Mouse (Mus musculus): ENCODE results near the gene Upk3a.
"Not testable (repeated sequence)": the region's sequence is repeated elsewhere in the genome, so short reads cannot be mapped to it uniquely, and the experiment has no call there.

The Upk3a gene

GRCm38 (mm10) chr15:85000984-85001982 lies 15.7 kb upstream of the Upk3a start:
- DNase-seq (ENCODE audit: low read depth) = peak; percentile 63

GRCm38 (mm10) chr15:85009666-85010065 lies 7.3 kb upstream of the Upk3a start:
- DNase-seq (ENCODE audit: low read depth) = no peak

- DNase-seq (ENCODE audit: low read depth) = no peak
Measured at GRCm38 (mm10) chr15:85011895-85012661, 4.9 kb upstream of the Upk3a start.

DNA sequence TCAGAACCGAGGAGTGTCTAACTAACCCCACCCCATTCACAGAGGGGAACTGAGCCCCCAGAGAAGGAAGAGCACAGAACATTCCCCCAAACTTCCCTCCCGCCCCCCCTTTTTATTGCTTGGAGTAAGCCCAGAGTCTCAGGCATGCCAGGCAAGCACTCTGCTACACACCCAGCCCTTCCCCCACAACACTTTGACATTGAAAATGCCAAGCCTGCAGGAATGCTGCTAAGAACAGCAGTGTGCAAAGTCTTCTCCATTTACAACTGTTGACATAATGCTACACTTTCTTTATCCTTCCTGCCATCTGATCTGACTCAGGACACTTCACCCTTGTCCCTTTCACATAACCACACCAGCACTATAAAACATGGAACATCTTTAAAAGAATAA lies 4.3 kb upstream of the Upk3a start:
- DNase-seq (ENCODE audit: low read depth) = no peak

DNA sequence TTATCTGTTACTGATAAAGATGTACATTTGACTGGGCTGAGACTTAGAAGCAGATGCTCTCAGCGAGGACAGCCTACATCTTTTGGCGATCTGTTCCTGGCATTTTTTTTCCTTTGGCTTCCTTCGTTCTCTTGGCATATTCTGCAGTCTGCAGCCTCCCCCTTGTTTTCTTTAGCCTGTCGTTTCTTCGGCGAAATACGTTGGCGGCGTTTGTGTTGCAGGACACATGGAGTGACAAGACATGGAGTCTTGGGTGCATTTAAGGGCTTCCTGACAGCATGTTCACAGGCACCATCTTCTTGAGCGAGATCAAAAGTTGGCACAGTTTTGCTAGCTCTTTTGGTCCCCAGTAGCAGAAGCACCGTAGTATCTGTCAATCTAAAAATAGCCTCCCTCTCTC lies 1.2 kb upstream of the Upk3a start:
- DNase-seq (ENCODE audit: low read depth) = no peak

DNA sequence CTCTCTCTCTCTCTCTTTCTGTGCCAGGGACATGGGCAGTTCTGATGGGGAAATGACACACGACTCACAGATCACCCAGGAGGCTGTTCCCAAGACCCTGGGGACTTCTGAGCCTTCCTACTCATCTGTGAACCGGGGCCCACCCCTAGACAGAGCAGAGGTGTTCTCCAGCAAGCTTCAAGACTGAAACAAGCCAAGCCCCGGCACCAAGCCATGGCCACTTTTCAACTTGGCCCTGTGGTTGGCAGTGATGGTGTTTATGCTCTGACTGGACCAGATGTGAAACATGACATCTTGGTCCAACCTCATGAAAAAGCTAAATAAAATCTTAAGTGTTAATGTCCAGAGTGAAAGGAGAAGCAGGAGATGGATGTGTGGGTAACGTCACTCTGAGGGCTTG lies 5.3 kb downstream of the Upk3a start:
- no peak for DNase-seq (ENCODE audit: low read depth)

DNA sequence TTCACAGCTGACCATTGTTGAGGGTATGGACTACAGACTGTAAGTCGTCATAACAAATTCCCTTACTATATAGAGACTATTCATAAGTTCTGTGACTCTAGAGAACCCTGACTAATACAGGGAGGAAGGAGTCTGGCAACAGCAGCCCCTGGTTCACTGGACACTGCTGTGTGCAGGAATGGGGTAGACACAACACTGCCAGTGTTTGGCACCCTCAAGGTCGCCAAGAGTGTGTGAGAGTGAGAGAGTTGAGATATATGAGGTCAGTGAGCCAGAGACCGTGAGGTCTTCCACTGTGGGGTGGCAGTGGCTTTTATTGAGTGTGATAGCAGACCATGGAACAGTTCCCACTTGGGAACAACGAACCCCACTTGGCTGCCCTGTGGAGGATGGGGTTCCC lies 9.3 kb downstream of the Upk3a start:
- DNase-seq (ENCODE audit: low read depth) = no peak

- no peak for DNase-seq (ENCODE audit: low read depth)
Measured at GRCm38 (mm10) chr15:85027740-85028139, 10.8 kb downstream of the Upk3a start.

DNA sequence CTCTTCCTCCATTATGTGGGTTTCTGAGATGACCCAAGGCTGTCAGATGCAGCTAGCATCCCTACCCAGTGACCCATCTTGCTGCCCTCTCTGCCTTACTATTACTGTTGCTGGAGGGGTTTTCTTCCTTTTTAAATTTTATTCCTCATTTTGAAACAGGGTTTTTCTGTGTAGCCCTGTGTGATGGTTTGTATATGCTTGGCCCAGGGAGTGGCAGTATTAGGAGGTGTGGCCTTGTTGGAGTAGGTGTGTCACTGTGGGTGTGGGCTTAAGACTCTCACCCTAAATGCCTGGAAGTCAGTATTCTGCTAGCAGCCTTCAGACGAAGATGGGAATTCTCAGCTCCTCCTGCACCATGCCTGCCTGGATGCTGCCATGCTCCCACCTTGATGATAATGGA lies 11.7 kb downstream of the Upk3a start, which contains the start of gene Fam118a:
Fam118a (plus strand) TSS at position 301 of the 400 bp plus-strand sequence.
- DNase-seq (ENCODE audit: low read depth) = not testable (repeated sequence)

DNA sequence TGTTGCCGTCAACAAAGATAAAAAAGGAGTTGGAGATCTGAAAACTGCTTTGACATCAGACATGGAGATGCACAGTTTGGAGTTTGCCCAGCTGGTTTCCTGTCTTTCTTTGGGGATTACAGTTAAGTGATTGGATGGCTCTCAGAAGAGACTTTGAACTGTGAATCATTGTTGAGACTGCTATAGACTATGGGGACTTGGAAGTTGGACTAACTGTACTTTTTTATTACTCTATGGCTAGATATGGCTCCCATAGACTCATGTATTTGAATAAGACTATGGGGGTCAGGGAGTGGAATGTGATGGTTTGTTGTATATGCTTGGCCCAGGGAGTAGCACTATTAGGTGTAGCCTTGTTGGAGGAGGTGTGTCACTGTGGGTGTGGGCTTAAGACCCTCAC lies 13.7 kb downstream of the Upk3a start:
- not testable (repeated sequence) for DNase-seq (ENCODE audit: low read depth)

DNA sequence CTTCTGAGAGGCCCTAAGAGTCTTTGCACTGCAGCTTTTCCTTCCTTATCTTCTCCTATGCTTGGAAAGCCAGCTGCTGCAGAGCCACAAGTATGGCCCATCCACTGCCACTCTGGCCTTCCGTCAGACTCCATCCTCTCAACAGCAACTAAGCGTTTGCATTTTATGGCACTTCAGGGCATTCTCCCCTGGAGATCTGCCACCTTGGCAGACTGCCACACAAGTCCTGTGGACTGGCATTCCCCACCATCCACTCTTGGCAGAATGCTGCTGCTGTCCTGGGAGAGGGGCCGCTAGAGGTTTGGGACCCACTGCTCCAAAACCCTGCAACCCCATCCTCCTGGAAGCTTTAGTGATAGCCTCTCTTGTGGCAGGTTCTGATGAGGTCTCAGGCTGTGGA lies 14.9 kb downstream of the Upk3a start:
- no peak for DNase-seq (ENCODE audit: low read depth)

DNA sequence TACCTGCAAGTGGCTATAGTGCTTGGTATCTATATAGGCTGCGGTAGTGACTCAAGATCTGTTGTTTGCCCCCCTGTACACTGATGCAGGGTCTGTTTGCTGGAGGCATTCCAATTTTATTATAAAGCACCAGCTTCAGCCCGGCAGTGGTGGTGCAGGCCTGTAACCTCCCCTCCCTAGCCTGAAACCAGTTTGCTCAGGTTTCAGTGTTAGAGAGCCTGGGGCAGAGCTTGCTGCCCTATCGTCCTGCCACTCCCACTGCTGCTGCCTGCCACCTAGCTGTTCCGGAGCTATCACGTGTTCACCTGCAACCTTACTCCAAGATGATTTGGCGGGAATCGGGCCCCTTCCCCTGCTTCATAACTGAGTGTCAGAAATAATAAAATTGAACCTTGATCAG lies 17.0 kb downstream of the Upk3a start:
- DNase-seq (ENCODE audit: low read depth) = not testable (repeated sequence)

- peak; percentile 97 for DNase-seq (ENCODE audit: low read depth)
Measured at GRCm38 (mm10) chr15:85036566-85037342, 19.8 kb downstream of the Upk3a start.

DNA sequence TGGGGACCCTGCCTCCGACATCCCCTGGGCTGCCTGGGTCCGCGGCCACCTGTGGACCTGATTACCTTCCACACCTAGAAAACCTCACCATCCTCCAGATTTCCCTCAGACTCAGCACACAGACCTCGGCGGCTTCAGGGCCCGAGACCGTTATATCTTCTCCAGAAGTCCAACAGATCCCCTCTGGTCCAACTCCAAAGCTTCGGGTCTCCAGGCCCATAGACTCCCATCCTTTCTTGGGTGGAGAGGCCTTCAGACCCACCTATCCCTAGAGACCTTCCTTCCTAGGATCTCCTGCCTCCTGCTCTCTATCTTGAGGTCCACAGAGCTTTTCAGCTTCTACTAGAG lies 20.4 kb downstream of the Upk3a start:
- peak; percentile 12 for DNase-seq (ENCODE audit: low read depth)

- no peak for DNase-seq (ENCODE audit: low read depth)
Measured at GRCm38 (mm10) chr15:85041546-85042225, 24.7 kb downstream of the Upk3a start.

GRCm38 (mm10) chr15:85042361-85042954 lies 25.5 kb downstream of the Upk3a start:
- peak; percentile 80 for DNase-seq (ENCODE audit: low read depth)

- DNase-seq (ENCODE audit: low read depth) = no peak
Measured at GRCm38 (mm10) chr15:85043116-85043515, 26.2 kb downstream of the Upk3a start.

DNA sequence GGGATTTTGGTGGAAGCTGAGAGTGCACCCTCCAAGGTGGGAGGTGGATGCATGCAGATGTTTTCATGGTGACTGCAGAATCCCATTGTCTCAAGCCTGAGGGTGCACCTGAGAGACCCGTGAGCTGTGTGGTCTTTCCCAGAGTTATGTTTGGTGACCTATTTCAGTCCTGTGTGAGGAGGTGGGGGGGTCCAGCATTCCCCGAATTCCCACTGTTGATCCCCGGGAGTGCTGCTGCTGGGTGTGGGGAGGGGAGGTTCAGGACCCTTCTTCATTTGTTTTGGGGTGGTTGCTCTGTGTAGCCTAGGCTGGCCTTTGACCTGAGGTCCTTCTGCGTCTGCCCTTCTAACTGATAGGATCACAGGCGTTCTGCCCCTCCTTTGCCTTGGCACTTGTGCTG lies 26.8 kb downstream of the Upk3a start:
- DNase-seq (ENCODE audit: low read depth) = no peak

- DNase-seq (ENCODE audit: low read depth) = no peak
Measured at GRCm38 (mm10) chr15:85046230-85046950, 29.4 kb downstream of the Upk3a start.

DNA sequence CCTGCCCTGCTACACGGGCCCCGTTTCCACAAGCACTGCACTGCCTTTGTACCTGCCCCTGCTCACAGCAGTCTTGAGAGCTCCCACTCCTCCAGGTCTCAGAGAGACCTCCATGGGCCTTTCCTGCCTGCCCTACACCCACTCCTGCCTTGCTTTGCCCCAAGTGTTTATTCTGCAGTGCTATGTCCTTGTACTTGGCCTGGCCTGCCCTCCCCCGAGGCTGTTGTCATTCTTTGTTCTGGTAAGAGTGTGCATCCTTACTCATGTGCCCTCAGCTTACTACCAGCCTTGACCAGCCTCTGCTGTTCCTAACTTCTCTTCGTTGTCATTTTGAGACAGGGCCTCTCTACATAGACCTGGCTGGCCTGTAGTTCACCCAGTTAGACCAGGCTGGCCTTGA lies 30.9 kb downstream of the Upk3a start:
- DNase-seq (ENCODE audit: low read depth) = no peak

- no peak for DNase-seq (ENCODE audit: low read depth)
Measured at GRCm38 (mm10) chr15:85049758-85050157, 32.8 kb downstream of the Upk3a start.

All from 416B (cell line).